Mouse (Mus musculus) C2C12 (cell line): ENCODE measurements around the gene 0610012G03Rik. TPM values are rescaled to one million over a fixed set of nuclear protein-coding genes. Genes with fewer than 3 reads are reported as not detected.

Source experiments
- H3K27me3 ChIP-seq: one replicate; pipeline ENCODE4 v1.6.1; 2011; ENCODE audit not compliant: control insufficient read depth, insufficient read depth, insufficient read length
- H3K36me3 ChIP-seq: one replicate; pipeline ENCODE4 v1.6.1; 2011; ENCODE audit not compliant: control insufficient read depth, insufficient read depth
- H3K4me3 ChIP-seq: one replicate; pipeline ENCODE4 v1.5.1; 2011; ENCODE audit warnings: mild to moderate bottlenecking, control low read depth; ENCODE audit not compliant: poor library complexity, insufficient read depth, severe bottlenecking
- H3K79me2 ChIP-seq: one replicate; pipeline ENCODE4 v1.6.1; 2011; ENCODE audit not compliant: control insufficient read depth, insufficient read depth
- H3K79me3 ChIP-seq: one replicate; pipeline ENCODE4 v1.6.1; 2011; ENCODE audit warnings: low read depth, control low read depth
- H3ac ChIP-seq: one replicate; pipeline ENCODE3; 2011; ENCODE audit warnings: low read depth; ENCODE audit not compliant: control insufficient read depth, insufficient read length
- CEBPB ChIP-seq: IDR thresholded peaks from one replicate; pipeline ENCODE4 v1.6.1; 2011; ENCODE audit warnings: low read depth, mild to moderate bottlenecking, control low read depth, moderate library complexity
- CTCF ChIP-seq: IDR thresholded peaks from one replicate; pipeline ENCODE4 v1.5.1; 2011; ENCODE audit not compliant: control insufficient read depth, insufficient read depth, insufficient read length
- FOSL1 ChIP-seq: IDR thresholded peaks from one replicate; pipeline ENCODE4 v1.8.0; 2011; ENCODE audit warnings: mild to moderate bottlenecking, low read length; ENCODE audit not compliant: poor library complexity, insufficient read depth, severe bottlenecking
- MAX ChIP-seq: IDR thresholded peaks from one replicate; pipeline ENCODE4 v1.6.1; 2011; ENCODE audit warnings: mild to moderate bottlenecking, control low read depth
- MYOD1 ChIP-seq: IDR thresholded peaks from one replicate; pipeline ENCODE4 v1.6.1; 2011; ENCODE audit warnings: low read depth; ENCODE audit not compliant: control insufficient read depth, insufficient read length
- MYOG ChIP-seq: IDR thresholded peaks from one replicate; pipeline ENCODE4 v1.6.1; 2011; ENCODE audit not compliant: control insufficient read depth, insufficient read length; ENCODE audit errors: extremely low read depth
- USF1 ChIP-seq: IDR thresholded peaks from one replicate; pipeline ENCODE4 v1.6.1; 2011; ENCODE audit warnings: low read depth, mild to moderate bottlenecking, control low read depth, moderate library complexity
- polyA plus RNA-seq: library from polyadenylated mRNA; unstranded; fragments of >200 nt; fragmentation: generic; extraction: Trizol; gene quantifications from one replicate; pipeline ENCODE4 v1.2.1, GENCODE M21; 2012; ENCODE audit warnings: missing spikeins

The 0610012G03Rik gene
- polyA plus RNA-seq, 1 experiment: 46.3 TPM

- H3K27me3 ChIP-seq: peaks cover 14% of the 10 kb centered on the region
- no peak overlapping the region for H3ac ChIP-seq
- no peak overlapping the region for H3K4me3 ChIP-seq
- no peaks in the 10 kb centered on the region for H3K79me2 ChIP-seq
- no peak for TF ChIP-seq MYOD1
- no peak for TF ChIP-seq MAX
- no peak for TF ChIP-seq CEBPB
- no peak for TF ChIP-seq CTCF
- TF ChIP-seq USF1: no peak
- TF ChIP-seq FOSL1: no peak
- TF ChIP-seq MYOG: no peak
- H3K79me3 ChIP-seq: no peaks in the 10 kb centered on the region
- no peaks in the 10 kb centered on the region for H3K36me3 ChIP-seq
Measured at GRCm38 (mm10) chr16:31935091-31935979, 13.0 kb downstream of the 0610012G03Rik start.

GRCm38 (mm10) chr16:31934550-31935010 is 13.7 kb downstream of the 0610012G03Rik start:
- no peak overlapping the region for H3K4me3 ChIP-seq

GRCm38 (mm10) chr16:31933751-31934549 is 14.3 kb downstream of the 0610012G03Rik start, which contains the start of gene Pigz:
Pigz (plus strand) TSS chr16:31933851.
- Histone ChIP-seq H3ac (peak within 1 kb of the TSS; percentile 64), H3K4me3 (no peak within 1 kb of the TSS), H3K27me3 (peaks cover 14% of the 10 kb centered on the region), H3K79me2 (no peaks in the 10 kb centered on the region), H3K36me3 (no peaks in the 10 kb centered on the region), H3K79me3 (no peaks in the 10 kb centered on the region)
- TF ChIP-seq MAX (no peak), USF1 (no peak), MYOG (no peak)

More at GRCm38 (mm10) chr16:31934550-31935010, 13.7 kb downstream of the 0610012G03Rik start:
- Histone ChIP-seq H3ac (no peak overlapping the region), H3K27me3 (peaks cover 14% of the 10 kb centered on the region), H3K79me3 (no peaks in the 10 kb centered on the region), H3K79me2 (no peaks in the 10 kb centered on the region), H3K36me3 (no peaks in the 10 kb centered on the region)
- TF ChIP-seq FOSL1 (no peak), MYOD1 (no peak), MAX (no peak), CTCF (no peak), CEBPB (no peak), MYOG (no peak), USF1 (no peak)

- peaks cover 14% of the 10 kb centered on the region for H3K27me3 ChIP-seq
- no peak for TF ChIP-seq MYOD1
- TF ChIP-seq CTCF: peak; percentile 87
- peak; percentile 24 for TF ChIP-seq CEBPB
- no peak for TF ChIP-seq MAX
- TF ChIP-seq FOSL1: no peak
- H3ac ChIP-seq: peak overlapping the region; percentile 64
- no peak overlapping the region for H3K4me3 ChIP-seq
- H3K79me2 ChIP-seq: no peaks in the 10 kb centered on the region
- H3K79me3 ChIP-seq: no peaks in the 10 kb centered on the region
- no peaks in the 10 kb centered on the region for H3K36me3 ChIP-seq
Measured at GRCm38 (mm10) chr16:31932840-31933697, 15.2 kb downstream of the 0610012G03Rik start.

- Histone ChIP-seq H3ac (no peak overlapping the region), H3K36me3 (no peaks in the 10 kb centered on the region), H3K27me3 (peaks cover 14% of the 10 kb centered on the region), H3K4me3 (no peak overlapping the region), H3K79me3 (no peaks in the 10 kb centered on the region), H3K79me2 (no peaks in the 10 kb centered on the region)
- no peak for TF ChIP-seq USF1
- TF ChIP-seq MAX: no peak
- TF ChIP-seq CEBPB: no peak
- TF ChIP-seq MYOG: no peak
- TF ChIP-seq CTCF: no peak
- TF ChIP-seq FOSL1: no peak
- no peak for TF ChIP-seq MYOD1
Measured at GRCm38 (mm10) chr16:31932255-31932654, 16.0 kb downstream of the 0610012G03Rik start.
